Mouse (Mus musculus): ENCODE data around the gene Nlrc4.

GRCm38 (mm10) chr17:74430074-74430473, 28.9 kb downstream of the Nlrc4 start:
- TF ChIP-seq CTCF (IDR thresholded peaks at IDR 0.05; ENCODE audit: low read depth, low read length): no peak
- no peak for TF ChIP-seq EP300 (IDR thresholded peaks at IDR 0.05; ENCODE audit: insufficient read depth, low read depth, low read length)
- no peak for TF ChIP-seq POLR2A (IDR thresholded peaks at IDR 0.05; ENCODE audit: insufficient read depth, low read length)

All from ES-Bruce4 (cell line).